Mouse (Mus musculus) limb, embryonic 12.5 days (tissue): ENCODE measurements around the gene Nek7. TPM values are rescaled to one million over a fixed set of nuclear protein-coding genes. Genes with fewer than 3 reads are reported as not detected.

ENCODE experiments used
- ATAC-seq: fragments of 200-750 bp; cut with Nextera tagmentation; 2 replicates; pipeline ENCODE4 v1.8.0; 2017; ENCODE audit warnings: low read depth, moderate TSS enrichment; ENCODE audit not compliant: insufficient number of reproducible peaks, insufficient read depth, low FRiP score, low TSS enrichment
- H3K27ac ChIP-seq: fragments of 300-500 bp; sonication (generic); 2 replicates; pipeline ENCODE4 v1.5.1; 2016; ENCODE audit warnings: mild to moderate bottlenecking, moderate library complexity
- H3K27me3 ChIP-seq: fragments of 300-500 bp; sonication (generic); 2 replicates; pipeline ENCODE4 v1.6.1; 2016; ENCODE audit warnings: mild to moderate bottlenecking, moderate library complexity
- H3K36me3 ChIP-seq: fragments of 300-500 bp; sonication (generic); 2 replicates; pipeline ENCODE4 v1.6.1; 2016; ENCODE audit warnings: mild to moderate bottlenecking, moderate library complexity
- H3K4me1 ChIP-seq: fragments of 300-500 bp; sonication (generic); replicated peaks from 2 replicates; pipeline ENCODE4 v1.6.1; 2016
- H3K4me2 ChIP-seq: fragments of 300-500 bp; sonication (generic); 2 replicates; pipeline ENCODE4 v1.6.1; 2016; ENCODE audit warnings: mild to moderate bottlenecking, moderate library complexity
- H3K4me3 ChIP-seq: fragments of 300-500 bp; sonication (generic); replicated peaks from 2 replicates; pipeline ENCODE4 v1.5.1; 2016; ENCODE audit warnings: mild to moderate bottlenecking
- H3K9ac ChIP-seq: fragments of 300-500 bp; sonication (generic); replicated peaks from 2 replicates; pipeline ENCODE4 v1.6.1; 2016; ENCODE audit warnings: mild to moderate bottlenecking, moderate library complexity
- H3K9me3 ChIP-seq: fragments of 300-500 bp; sonication (generic); 2 replicates; pipeline ENCODE4 v1.6.1; 2016; ENCODE audit warnings: mild to moderate bottlenecking, moderate library complexity
- WGBS: fragments of 180-500 bp; shearing (Covaris S2); methylation state at CpG from one replicate; pipeline ENCODE4 v1.1.7; 2016; 5-methylcytosine and 5-hydroxymethylcytosine counted together
- polyA plus RNA-seq: library from polyadenylated mRNA; unstranded; fragments of >200 nt; fragmentation: Nextera tagmentation; extraction: Ambion mirVana; gene quantifications from 2 replicates; pipeline ENCODE4 v1.2.1, GENCODE M21; 2016

Nek7 gene
- polyA plus RNA-seq, 1 experiment from 2014 or later = 47.2 TPM

- Histone ChIP-seq H3K27ac (no peak overlapping the region), H3K9ac (no peak overlapping the region), H3K4me2 (no peak overlapping the region), H3K4me1 (0 out of 2 replicates have a peak, but pooled peaks cover 5% of the 10 kb centered on the region), H3K4me3 (no peak overlapping the region), H3K9me3 (no peaks in the 10 kb centered on the region), H3K36me3 (no peaks in the 10 kb centered on the region), H3K27me3 (no peaks in the 10 kb centered on the region)
- no peak for ATAC-seq
- WGBS = 90% methylated on average over 6 of the region's 6 CpGs
Measured at GRCm38 (mm10) chr1:138568434-138569232, 51.3 kb downstream of the Nek7 start.

GRCm38 (mm10) chr1:138567946-138568345 is 52.0 kb downstream of the Nek7 start:
- no peak overlapping the region for H3K9ac ChIP-seq
- H3K9me3 ChIP-seq = no peaks in the 10 kb centered on the region
- H3K4me1 ChIP-seq = 0 out of 2 replicates have a peak, but pooled peaks cover 5% of the 10 kb centered on the region
- H3K4me3 ChIP-seq = no peak overlapping the region
- H3K4me2 ChIP-seq = no peak overlapping the region
- WGBS = 93% methylated on average over 9 of the region's 9 CpGs
- H3K27me3 ChIP-seq = no peaks in the 10 kb centered on the region
- no peaks in the 10 kb centered on the region for H3K36me3 ChIP-seq
- no peak overlapping the region for H3K27ac ChIP-seq
- no peak for ATAC-seq

DNA sequence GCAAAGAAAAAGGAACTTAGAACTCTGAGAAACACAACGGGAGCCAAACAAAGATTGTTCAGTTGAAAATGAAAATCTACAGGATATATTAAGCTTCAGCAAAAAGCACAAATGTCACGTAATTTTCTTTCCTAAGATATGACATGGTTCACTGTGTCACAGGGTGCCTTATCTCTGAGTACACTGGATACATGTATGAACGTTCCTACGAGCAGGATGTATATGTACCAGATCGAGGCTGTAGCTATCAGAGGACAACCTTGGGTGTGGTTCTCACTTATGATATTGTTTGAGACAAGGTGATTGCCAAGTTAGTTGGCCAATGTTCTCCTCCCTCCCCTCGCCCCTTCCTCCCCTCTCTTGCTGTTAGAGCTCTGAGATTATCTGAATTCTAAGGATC is 55.3 kb downstream of the Nek7 start:
- no peak for ATAC-seq
- Histone ChIP-seq H3K4me3 (no peak overlapping the region), H3K4me1 (no peaks in the 10 kb centered on the region), H3K9me3 (no peaks in the 10 kb centered on the region), H3K36me3 (peaks cover 7% of the 10 kb centered on the region; the same call in 1 of the 2 replicates), H3K9ac (no peak overlapping the region), H3K4me2 (no peak overlapping the region), H3K27ac (no peak overlapping the region), H3K27me3 (no peaks in the 10 kb centered on the region)
- 87% methylated on average over 6 of the region's 6 CpGs for WGBS

DNA sequence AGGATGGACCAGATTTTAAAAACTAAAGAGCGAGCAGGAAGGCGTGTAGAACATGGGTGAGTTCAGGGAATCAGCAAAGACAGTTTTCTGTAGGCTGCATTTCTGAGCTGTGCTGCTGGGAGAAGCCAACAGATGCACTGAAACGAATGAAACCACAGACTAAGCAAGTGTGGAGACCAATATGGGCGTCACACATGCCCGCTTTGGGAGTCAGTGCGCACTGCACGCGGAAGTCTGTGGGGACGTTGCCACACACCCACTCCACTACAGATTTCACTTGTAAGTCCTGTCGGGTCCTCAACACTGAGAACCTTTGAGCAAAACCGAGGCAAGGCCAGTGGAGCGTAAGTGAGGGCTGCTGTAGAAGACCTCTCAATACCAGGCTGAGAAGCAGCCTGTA is 59.2 kb downstream of the Nek7 start:
- no peaks in the 10 kb centered on the region for H3K4me1 ChIP-seq
- WGBS = 97% methylated on average over 12 of the region's 12 CpGs
- H3K4me2 ChIP-seq = no peak overlapping the region
- H3K4me3 ChIP-seq = no peak overlapping the region
- no peak overlapping the region for H3K9ac ChIP-seq
- peaks cover 11% of the 10 kb centered on the region; the same call in 1 of the 2 replicates for H3K36me3 ChIP-seq
- no peak overlapping the region for H3K27ac ChIP-seq
- no peak for ATAC-seq
- H3K27me3 ChIP-seq = no peaks in the 10 kb centered on the region
- no peaks in the 10 kb centered on the region for H3K9me3 ChIP-seq

- Histone ChIP-seq H3K9ac (no peak overlapping the region), H3K27ac (no peak overlapping the region), H3K9me3 (no peaks in the 10 kb centered on the region), H3K27me3 (no peaks in the 10 kb centered on the region), H3K36me3 (peaks cover 16% of the 10 kb centered on the region; the same call in 1 of the 2 replicates), H3K4me3 (no peak overlapping the region), H3K4me2 (no peak overlapping the region), H3K4me1 (no peaks in the 10 kb centered on the region)
- no peak for ATAC-seq
- WGBS = 56% methylated on average over 12 of the region's 12 CpGs
Measured at GRCm38 (mm10) chr1:138559213-138560101, 60.5 kb downstream of the Nek7 start.

- Histone ChIP-seq H3K9me3 (no peaks in the 10 kb centered on the region), H3K27ac (no peak overlapping the region), H3K4me3 (no peak overlapping the region), H3K27me3 (no peaks in the 10 kb centered on the region), H3K36me3 (peaks cover 20% of the 10 kb centered on the region; the same call in 1 of the 2 replicates), H3K9ac (no peak overlapping the region), H3K4me2 (no peak overlapping the region), H3K4me1 (no peaks in the 10 kb centered on the region)
- no peak for ATAC-seq
- 69% methylated on average over 3 of the region's 3 CpGs for WGBS
Measured at GRCm38 (mm10) chr1:138558342-138558741, 61.6 kb downstream of the Nek7 start.

- 0 out of 2 replicates have a peak, but pooled peaks cover 13% of the 10 kb centered on the region for H3K36me3 ChIP-seq
- peaks cover 6% of the 10 kb centered on the region for H3K4me1 ChIP-seq
- no peak for ATAC-seq
- H3K4me2 ChIP-seq = no peak overlapping the region
- H3K27ac ChIP-seq = no peak overlapping the region
- no peak overlapping the region for H3K4me3 ChIP-seq
- no peak overlapping the region for H3K9ac ChIP-seq
- no peaks in the 10 kb centered on the region for H3K9me3 ChIP-seq
- WGBS = 90% methylated on average over 5 of the region's 5 CpGs
- no peaks in the 10 kb centered on the region for H3K27me3 ChIP-seq
Measured at GRCm38 (mm10) chr1:138554926-138555325, 65.0 kb downstream of the Nek7 start.

DNA sequence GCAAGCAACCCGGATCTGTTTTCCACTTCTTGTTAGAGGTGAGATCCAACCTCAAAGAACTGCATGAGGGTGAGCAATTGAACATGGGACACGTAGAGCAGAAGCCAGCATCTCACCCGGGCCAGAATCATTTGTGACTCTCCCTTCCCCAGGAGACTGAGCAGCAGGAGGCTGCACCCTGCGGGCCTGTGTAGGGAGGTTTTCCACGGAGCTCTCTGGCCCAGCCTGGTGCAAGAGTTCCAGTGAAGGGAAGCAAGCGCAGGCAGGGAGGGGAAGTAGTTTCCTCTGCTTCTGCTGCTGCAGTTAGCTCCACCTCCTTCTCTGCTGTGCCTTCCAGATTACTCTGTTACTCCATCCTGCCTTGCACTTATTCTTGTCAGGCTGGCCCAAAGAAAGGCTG is 69.8 kb downstream of the Nek7 start:
- ATAC-seq = no peak
- Histone ChIP-seq H3K9me3 (no peaks in the 10 kb centered on the region), H3K9ac (no peak overlapping the region), H3K4me2 (no peak overlapping the region), H3K27ac (no peak overlapping the region), H3K27me3 (no peaks in the 10 kb centered on the region), H3K4me3 (no peak overlapping the region), H3K36me3 (0 out of 2 replicates have a peak, but pooled peaks cover 9% of the 10 kb centered on the region), H3K4me1 (peaks cover 6% of the 10 kb centered on the region)
- WGBS = 47% methylated on average over 6 of the region's 6 CpGs

- no peak overlapping the region for H3K4me2 ChIP-seq
- H3K27me3 ChIP-seq = no peaks in the 10 kb centered on the region
- no peak overlapping the region for H3K4me3 ChIP-seq
- ATAC-seq = no peak
- no peaks in the 10 kb centered on the region for H3K9me3 ChIP-seq
- peaks cover 19% of the 10 kb centered on the region for H3K4me1 ChIP-seq
- no peak overlapping the region for H3K27ac ChIP-seq
- no peaks in the 10 kb centered on the region for H3K36me3 ChIP-seq
- H3K9ac ChIP-seq = no peak overlapping the region
- 65% methylated on average over 1 of the region's 1 CpGs for WGBS
Measured at GRCm38 (mm10) chr1:138542170-138542515, 77.8 kb downstream of the Nek7 start.

- Histone ChIP-seq H3K4me1 (peaks cover 19% of the 10 kb centered on the region), H3K27ac (no peak overlapping the region), H3K4me2 (no peak overlapping the region), H3K9me3 (no peaks in the 10 kb centered on the region), H3K9ac (no peak overlapping the region), H3K36me3 (no peaks in the 10 kb centered on the region), H3K27me3 (no peaks in the 10 kb centered on the region), H3K4me3 (no peak overlapping the region)
- WGBS = 55% methylated on average over 8 of the region's 8 CpGs
- no peak for ATAC-seq
Measured at GRCm38 (mm10) chr1:138541495-138542169, 78.3 kb downstream of the Nek7 start.

DNA sequence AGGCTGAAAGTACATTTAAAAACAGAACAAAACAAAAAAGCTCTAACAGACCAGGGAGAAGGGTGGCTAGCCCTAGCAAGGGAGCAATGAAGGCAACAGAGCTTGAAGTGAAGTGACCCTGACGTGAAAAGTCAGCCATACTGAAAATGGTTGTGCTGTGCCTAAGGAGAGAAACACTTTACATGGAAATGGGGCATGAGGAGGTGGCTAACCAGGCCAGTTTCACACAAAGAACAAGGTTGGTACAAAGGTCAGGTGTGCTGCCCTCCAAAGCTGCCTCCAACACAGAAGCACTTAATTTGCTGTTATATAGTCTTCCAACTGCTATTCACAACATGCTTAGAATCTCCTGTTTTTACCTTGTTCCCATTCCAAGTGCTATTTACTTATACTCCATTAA is 80.2 kb downstream of the Nek7 start:
- 78% methylated on average over 1 of the region's 1 CpGs for WGBS
- Histone ChIP-seq H3K4me2 (no peak overlapping the region), H3K27me3 (no peaks in the 10 kb centered on the region), H3K9me3 (no peaks in the 10 kb centered on the region), H3K4me3 (no peak overlapping the region), H3K4me1 (peaks cover 29% of the 10 kb centered on the region), H3K27ac (no peak overlapping the region), H3K36me3 (no peaks in the 10 kb centered on the region), H3K9ac (no peak overlapping the region)
- ATAC-seq = no peak
